Mouse (Mus musculus) kidney, postnatal 10 days (tissue): ENCODE measurements around the gene Zfp28.
"Not testable (repeated sequence)": the region's sequence is repeated elsewhere in the genome, so short reads cannot be mapped to it uniquely, and the experiment has no call there.

ENCODE experiments used
- DNase-seq: peaks from one replicate; pipeline ENCODE4 v3.0.0; 2021; ENCODE audit warnings: mixed read lengths

Gene Zfp28

DNA sequence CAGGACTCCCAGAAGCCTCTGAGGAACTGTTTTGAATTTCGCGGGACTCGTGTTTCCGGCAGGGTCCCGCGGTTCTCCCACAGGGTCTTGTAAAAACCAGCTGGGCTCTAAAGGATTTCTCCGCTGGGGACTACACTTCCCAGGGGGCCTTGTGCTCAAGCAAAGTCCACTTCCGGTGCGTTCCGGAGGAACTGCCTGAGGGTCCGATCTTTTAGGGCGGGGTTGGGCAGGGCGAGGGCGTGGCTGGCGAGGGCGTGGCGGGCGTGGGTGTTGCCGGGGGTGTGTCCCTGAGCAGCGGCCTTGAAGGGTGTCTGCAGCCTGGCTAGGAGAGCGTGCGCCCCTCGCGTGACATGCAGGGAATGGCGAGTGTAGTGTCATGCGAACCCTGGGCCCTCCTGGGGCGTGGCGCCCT, at the start of gene Zfp28:
Gene Zfp28 (plus strand): TSS at position 252 of the 412 bp plus-strand sequence.
- DNase-seq: peak; percentile 98

DNA sequence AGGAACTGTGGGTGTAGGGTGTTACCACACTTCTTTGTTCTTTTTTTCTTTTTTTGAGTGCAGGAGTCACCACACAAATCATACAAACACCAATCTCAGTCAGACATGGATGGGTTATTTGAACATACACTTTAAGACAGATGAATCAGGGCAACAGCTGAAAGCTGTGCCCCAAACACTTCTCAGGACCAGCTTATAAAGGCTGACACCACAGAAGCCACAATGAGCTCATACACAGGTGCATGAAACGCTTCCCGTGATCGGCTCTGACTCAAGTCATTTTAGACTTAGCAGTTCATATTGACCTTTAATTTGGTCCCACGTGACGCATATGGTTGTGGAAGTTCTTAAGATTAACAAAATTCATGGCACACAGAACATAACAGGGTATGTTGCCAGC, 43.2 kb upstream of the Zfp28 start:
- DNase-seq: no peak

DNA sequence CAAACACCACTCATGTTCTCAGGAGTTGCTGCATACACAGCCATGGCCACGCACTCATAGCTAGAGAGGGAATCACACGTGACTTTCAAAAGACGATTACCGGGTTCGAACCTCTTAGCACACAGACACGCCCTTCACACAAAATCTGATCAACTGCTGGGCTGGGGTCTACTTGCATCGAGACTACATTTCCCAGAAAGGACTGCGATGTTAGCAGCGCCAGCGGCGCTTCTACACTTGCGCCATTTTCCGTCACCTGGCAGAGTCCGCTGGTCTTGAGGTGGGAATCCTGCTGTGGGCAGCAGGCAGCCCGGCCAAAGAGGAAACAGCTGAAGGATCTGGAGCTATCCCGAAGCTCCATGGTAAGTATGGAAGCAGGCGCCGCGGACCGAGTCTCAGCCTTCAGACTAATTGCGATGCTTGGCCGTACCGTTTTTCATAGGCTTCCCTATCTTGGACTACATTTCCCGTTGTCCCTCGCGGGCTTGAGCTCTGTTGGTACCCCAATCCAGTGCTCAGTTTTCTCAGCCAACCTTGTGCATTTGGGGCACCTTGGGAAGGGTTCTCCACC, 39.5 kb upstream of the Zfp28 start, which contains the start of gene Gm3854:
Gene Gm3854 (plus strand): TSS at position 259 of the 571 bp plus-strand sequence.
- peak; percentile 70 for DNase-seq

GRCm38 (mm10) chr7:6344124-6344523, 39.0 kb upstream of the Zfp28 start:
- DNase-seq: no peak

DNA sequence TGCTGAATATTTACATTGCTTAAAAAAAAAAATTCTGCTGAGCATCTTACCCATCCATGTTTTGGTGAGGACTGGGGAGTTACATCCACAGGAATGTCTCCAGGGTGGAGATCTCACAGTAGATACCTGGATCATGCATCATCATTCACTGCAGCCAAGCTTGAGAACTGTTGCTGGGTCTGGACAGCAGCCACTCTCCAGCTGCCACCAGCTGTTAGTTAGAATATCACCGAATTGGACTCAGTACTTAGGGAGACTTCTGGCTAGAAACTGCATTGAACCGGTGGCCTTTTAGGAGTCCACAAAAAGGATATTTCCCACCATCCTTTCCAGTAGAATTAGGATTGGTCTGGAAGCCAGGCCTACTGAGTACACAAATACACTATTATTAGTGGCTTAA, 25.0 kb upstream of the Zfp28 start:
- DNase-seq: peak; percentile 48

GRCm38 (mm10) chr7:6358937-6359590, 24.0 kb upstream of the Zfp28 start:
- peak; percentile 23 for DNase-seq

DNA sequence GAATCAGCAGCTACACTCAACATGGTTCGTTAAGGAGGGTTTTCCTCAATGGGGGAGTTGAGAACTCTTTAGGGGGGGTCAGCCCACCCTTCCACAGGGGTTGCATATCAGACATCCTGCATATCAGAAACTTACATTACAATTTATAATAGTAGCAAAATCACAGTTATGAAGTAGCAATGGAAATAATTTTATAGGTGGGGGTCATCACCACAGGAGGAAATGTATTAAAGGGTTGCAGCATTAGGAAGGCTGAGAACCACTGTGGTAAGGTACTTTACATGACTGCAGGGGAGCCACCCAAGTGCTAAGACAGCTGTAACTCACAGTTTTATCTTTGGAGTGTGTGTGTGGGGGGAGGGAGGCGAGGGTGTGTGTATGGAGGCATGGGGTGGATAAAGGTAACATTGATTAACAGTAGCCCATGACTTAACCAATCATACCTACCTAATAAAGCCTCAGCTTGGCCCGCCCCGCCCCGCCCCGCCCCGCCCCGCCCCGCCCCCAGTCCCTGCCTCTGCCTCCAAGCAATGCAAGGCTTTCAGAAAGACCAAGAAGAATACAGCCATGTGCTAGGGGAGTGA, 22.5 kb upstream of the Zfp28 start:
- DNase-seq: no peak

DNA sequence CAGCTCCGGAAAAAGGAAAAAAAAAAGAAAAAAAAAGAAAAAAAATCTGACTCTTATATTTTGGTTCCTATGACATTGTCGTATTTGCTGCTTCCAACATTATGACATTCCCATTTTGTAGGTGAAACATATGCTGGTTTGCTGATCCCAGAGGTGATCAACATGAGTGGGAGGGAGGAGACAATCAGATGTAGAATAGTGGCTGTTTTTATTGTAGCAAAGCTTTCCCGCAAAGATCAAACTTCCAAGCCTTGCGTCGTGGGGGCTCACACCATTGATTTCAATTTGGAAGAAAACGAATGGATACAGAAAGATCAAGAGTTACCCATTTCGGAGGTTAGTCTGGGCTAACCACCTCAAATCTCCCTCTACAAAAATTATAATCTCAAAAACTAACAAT, 21.3 kb upstream of the Zfp28 start:
- no peak for DNase-seq

DNA sequence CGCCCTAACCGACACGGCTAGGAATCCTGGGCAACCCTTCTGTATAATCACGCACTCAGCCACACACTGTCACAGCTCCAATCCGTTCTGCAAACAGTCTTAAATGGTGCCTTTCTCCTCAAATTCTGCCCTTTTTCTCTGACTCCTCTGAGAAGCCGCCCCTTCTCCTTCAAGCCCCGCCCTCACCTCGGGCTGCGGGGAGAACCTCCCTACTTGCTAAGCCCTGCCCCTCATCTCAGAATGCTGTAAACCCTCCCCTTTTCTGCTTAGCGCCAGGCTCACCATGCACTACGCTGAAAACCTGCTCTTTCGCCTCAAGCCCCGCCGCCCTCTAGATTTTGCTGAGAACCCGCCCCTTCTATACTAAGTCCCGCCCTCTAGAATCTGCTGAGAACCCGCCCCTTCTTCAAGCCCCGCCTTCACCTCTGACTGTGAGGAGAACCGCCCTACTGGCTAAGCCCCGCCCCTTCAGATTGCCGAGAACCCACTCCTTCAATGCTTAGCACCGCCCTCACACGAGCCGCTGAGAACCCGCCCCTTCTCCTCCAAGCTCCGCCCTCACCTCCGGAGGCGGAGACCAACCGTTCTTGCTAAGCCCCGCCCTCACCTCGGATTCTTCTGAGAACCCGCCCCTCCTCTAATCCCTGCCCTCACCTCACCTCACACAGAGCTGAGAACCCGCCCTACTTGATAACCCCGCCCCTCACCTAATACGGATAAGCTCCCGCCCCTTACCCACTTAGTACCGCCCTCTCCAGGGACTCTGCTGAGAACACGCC, 20.6 kb upstream of the Zfp28 start:
- peak; percentile 100 for DNase-seq

DNA sequence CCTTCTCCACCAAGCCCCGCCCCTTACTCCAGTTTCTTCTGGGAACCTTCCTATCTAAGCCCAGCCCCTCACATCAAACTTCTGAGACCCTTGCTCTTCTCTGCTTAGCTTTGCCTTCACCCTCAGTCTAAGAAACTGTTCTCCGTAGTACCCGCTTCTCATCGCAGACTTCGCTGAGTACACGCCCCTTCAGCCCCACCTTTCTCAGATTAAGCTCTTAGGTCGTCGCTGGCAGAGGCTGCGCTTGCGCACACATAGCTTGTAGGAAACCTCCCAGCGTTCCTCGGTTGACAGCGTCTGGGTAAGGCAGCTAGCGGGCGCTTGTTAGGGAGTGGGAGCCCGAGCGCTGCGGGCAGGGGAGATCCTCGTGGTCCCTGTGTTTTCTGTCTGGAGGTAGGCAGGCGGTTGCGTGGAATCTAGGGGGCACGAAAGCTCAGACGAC, 20.0 kb upstream of the Zfp28 start, which contains the start of gene Zfp78:
Gene Zfp78 (plus strand): TSS at position 234 of the 442 bp plus-strand sequence.
- peak; percentile 91 for DNase-seq

DNA sequence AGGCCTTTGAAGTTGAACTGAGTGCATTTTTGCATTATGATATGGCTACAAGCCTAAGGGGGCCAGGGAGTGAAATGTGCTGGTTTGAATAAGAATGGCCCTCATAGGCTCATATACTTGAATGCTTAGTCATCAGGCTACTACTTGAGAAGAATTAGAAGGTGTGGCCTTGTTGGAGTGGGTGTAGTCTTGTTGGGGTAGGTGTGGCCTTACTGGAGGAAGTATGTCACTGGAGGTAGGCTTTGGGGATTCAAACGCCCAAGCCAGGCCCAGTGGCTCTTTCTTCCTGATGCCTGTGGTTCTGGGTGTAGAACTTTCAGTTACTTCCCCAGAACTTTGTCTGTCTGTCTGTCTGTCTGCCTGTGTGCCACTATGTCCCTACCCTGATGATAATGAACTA, 18.3 kb upstream of the Zfp28 start:
- no peak for DNase-seq

DNA sequence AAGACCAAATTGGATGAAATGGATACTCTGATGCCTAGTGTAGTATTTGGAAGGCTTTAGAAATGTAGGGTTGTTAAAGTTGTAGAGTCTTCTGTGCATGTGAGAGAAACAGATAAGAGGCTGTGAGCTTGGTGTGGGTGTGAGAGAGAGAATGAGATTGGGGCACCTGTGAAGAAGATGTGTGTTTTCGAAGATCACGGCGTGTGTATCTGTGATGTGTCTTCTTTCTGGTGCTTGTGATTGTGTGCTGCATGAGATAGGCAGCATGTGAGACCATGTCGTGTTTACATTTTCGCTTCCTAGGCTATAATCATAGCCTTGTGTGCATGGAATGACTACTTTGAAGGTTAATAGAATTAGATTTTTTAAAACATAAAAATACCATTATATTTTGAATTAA, 15.9 kb upstream of the Zfp28 start:
- no peak for DNase-seq

DNA sequence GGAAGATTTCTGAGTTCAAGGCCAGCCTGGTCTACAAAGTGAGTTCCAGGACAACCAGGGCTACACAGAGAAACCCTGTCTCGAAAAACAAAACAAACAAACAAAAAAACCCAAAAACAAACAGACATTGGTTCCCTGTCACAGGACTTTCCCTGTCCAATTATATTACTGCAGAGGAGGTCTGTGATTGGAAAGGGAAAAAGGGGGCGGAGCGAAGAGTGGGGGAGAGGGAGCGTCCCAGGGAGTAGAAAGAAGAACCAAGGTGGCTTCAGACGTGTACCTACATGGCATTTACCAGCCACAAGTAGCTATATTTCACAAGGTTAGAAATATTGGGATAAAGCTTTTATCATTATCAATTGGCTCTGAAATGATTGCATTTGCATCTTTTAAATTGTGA, 14.9 kb upstream of the Zfp28 start:
- DNase-seq: not testable (repeated sequence)

- no peak for DNase-seq
Observed at GRCm38 (mm10) chr7:6369460-6369859, 13.6 kb upstream of the Zfp28 start.

- DNase-seq: no peak
Observed at GRCm38 (mm10) chr7:6372993-6373392, 10.1 kb upstream of the Zfp28 start.

DNA sequence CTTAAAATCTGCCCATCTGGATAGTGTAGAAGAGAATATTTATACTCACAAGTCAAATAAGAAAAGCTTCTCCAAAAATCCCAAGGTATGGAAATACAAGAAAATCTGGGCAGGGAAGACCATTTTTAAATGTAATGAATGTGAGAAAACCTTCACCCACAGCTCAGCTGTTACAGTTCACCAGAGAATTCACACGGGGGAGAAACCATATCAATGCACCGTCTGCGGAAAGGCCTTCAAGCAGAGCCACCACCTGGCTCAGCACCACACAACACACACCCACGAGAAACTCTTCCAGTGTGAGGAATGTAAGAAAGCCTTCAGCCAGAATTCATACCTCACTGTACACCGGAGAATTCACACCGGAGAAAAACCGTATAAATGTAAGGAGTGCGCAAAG, 4.7 kb upstream of the Zfp28 start:
- no peak for DNase-seq

GRCm38 (mm10) chr7:6381431-6381830, 1.7 kb upstream of the Zfp28 start:
- DNase-seq: no peak

DNA sequence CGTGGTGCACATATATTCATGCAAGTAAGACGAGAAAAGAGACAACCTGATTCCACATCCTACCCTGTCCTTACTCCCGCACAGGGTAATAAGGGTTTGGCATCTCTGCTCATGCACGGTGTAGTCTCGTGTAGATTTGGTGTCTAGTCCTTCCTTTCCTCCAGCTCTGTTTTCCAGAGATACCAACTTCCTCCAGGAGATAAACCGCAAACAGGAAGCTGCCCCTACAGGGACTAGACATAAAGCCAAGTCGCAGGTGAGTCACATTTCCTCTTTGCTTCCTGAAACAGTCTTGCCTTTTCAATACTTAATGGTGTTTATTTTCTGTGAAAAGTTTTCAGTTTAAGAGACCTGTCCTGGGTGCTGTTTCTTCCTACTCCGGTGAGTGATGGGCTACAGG, 916 bp downstream of the Zfp28 start:
- no peak for DNase-seq

DNA sequence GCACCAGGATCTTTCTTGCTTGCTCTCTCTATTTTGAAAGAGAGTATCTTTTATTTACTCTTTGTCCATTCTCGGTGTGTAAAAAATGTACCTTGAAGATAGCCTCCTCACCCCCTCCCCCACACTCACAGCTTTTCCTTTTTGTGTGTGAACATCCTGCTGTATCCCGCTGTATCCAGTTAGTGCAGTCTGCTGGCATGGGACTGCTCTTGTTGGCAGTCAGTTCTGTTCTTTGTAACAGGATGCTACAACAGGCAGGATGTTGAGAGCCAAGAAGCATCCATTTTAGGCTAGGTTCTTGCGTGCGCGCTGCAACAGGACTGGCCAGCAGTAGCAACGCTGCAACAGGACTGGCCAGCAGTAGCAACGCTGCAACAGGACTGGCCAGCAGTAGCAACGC, 3.9 kb downstream of the Zfp28 start:
- peak; percentile 37 for DNase-seq

DNA sequence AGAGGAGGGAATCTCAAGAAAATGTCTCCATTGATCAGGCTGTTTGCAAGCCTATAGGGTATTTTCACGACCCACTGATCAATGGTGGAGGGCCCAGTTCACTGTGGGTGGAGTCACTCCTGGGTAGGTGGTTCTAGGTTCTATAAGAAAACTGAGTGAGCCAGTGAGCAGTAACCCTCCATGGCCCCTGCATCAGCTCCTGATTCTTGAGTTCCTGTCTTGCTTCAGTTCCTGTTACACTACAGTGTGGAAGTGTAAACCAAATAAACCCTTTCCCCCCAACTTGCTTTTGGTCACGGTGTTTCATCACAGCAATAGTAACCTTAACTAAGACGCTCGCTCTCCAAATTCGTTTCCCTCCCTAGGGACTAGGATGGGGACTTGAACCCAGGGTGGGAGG, 5.9 kb downstream of the Zfp28 start:
- DNase-seq: no peak

DNA sequence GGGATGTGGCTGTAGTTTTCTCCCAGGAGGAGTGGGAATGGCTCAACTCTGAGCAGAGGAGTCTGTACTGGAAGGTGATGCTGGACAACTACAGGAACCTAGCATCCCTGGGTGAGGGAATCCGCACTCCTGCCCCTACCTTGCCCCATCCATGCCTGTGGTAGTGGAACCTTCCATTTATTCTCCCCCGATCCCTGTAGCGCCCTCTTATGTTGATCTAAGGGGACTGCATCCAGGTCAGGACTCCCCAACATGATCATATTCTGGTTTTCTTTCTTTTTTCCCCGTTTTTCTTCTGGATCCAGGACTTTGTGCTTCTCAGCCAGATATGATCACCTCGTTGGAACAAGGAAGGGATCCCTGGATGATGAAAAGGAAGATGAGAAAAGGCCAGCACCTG, 6.4 kb downstream of the Zfp28 start:
- DNase-seq: no peak

DNA sequence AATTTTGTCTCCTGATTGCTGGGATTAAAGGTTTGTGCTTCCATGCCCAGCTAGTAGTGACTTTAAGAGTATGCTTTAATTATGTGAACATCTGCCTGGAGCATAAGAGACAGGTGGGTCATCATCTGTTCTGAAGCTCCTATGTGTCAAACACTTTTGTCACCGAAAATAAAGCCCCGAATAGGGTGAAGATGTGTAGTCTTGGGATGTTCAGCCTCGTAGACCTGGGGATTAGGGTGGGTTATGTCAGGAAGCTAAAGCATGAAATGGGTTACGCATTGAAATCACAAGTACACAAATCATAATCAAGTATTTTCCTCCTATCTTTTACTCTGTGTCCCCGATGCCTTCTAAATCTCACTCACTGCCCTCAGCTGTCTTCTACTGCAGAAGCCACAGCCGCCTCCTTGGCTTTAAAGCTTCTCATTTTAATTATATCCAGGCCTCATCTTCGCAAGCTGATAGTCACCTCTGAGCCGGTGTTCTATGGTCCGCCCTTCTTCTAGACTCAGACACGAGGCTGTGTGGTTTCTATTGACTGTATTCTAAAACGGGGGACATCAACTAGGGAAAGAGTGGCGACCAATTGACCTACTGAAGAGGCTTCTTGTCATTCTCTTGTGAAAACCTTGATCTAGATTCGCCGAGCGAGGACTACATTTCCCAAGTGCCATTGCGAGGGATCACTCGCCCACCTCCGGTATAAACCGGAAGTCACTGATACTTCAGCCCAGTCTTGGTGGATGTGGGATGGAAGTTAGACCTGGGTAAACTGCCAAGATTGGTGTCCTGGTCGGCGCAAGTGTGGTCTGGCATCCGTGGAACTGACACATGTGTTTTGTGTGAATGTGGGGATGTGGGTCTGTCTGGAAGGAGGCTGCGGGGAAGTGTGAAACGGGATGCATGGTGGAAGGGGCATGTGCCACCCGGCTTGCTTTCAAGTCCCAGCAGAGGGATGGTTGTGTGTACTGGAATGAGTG, 15.2 kb downstream of the Zfp28 start, which contains the start of gene Smim17:
Gene Smim17 (plus strand): TSS at position 720 of the 980 bp plus-strand sequence.
- peak; percentile 66 for DNase-seq
